Mouse (Mus musculus): ENCODE measurements at regions not wholly inside any gene's neighbourhood (a gene's known extent, or its start where the extent isn't known, plus 50 kb on each side); places are given as distances from the start of the nearest gene placed in this dataset.

DNA sequence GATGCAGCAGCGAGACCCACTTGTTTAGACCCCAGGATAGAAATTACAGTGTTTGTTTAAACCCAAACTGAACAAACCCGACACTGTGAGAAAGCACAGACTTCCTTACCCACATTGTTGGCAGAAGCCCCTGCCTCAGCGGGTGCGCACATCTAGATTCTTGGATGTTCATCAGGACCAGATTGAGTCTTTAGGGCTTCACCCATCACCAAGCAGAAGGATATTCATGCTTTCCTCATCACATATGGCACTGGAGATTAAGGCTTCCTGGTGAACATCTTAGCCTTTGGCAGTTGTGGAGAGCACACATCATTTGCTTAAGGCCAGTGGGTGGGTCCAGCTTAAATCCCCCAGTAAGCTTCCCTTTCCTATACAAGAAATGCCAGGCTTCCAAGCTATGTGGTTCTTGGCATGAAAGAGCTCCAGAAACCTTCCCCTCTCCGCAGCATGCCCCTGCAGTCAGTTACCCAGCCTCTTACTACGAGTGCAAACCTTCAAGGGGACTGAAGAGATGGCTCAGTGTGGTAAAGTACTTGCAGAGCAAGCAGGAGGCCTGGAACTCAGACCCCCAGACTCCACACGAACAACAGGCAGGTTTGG lies 367.9 kb downstream of the Pbx1 start:
- H3K27me3 ChIP-seq (replicated peaks): no peaks in the 10 kb centered on the region
- no peak overlapping the region for H3K27ac ChIP-seq (replicated peaks)
- H3K4me1 ChIP-seq: peaks cover 17% of the 10 kb centered on the region; the same call in 1 of the 2 replicates
- H3K9me3 ChIP-seq (replicated peaks): no peaks in the 10 kb centered on the region
- no peak overlapping the region for H3K9ac ChIP-seq (replicated peaks)
- no peak overlapping the region for H3K4me3 ChIP-seq (replicated peaks)
- H3K4me2 ChIP-seq: no peak overlapping the region
- no peak for ATAC-seq (ENCODE audit: low FRiP score)
- WGBS: 73% methylated on average over 7 of the region's 7 CpGs
- no peaks in the 10 kb centered on the region for H3K36me3 ChIP-seq

DNA sequence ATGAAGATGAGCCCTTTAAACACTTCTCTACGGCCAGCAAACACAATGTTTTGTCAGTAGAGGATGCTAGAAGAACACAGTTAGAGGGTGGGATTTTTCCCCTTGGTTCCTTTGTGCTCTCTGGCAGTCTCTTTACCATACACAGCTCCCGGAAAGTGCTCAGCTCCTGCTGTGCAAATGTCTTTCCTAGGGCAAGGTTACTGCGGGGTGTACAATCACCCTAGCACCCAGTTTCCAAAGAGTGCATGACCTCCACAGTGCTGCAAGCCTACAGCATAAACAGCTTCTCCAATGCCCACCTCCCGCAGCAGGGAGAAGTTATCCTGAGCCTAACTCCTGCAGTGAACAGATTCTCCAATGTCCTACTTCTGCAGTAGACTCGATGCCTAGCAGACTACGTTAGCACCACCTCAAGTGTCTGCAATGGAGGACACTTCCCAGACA lies 366.4 kb downstream of the Pbx1 start:
- no peak overlapping the region for H3K9ac ChIP-seq (replicated peaks)
- ATAC-seq (ENCODE audit: low FRiP score): no peak
- no peak overlapping the region; the same call in 1 of the 2 replicates for H3K27ac ChIP-seq (replicated peaks)

DNA sequence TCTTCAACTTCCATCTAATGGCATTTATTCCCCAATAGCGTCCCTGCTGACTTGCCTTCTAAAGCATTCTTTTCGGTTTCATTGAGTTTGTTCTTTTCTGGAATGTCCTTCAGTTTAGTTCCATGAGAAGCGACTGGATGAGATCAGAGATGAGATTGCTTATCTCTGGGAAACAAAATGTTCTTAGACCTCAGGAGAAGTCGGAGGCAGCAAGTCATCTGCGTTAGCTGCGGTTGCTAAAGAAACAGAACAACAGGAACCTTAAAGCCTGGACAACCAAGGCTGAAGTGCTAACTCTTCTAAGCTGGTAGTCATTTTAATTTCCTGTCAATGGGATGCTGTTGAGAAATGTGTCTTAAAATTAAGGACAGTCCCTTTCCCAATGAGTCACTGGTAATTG lies 365.3 kb downstream of the Pbx1 start:
- H3K4me2 ChIP-seq: no peak overlapping the region

More for the DNA sequence above, 366.4 kb downstream of the Pbx1 start:
- no peaks in the 10 kb centered on the region for H3K27me3 ChIP-seq (replicated peaks)
- H3K4me1 ChIP-seq: peaks cover 17% of the 10 kb centered on the region; the same call in 1 of the 2 replicates
- 38% methylated on average over 6 of the region's 6 CpGs for WGBS
- no peak overlapping the region for H3K4me2 ChIP-seq
- H3K4me3 ChIP-seq (replicated peaks): no peak overlapping the region
- no peaks in the 10 kb centered on the region for H3K36me3 ChIP-seq
- H3K9me3 ChIP-seq (replicated peaks): no peaks in the 10 kb centered on the region

DNA sequence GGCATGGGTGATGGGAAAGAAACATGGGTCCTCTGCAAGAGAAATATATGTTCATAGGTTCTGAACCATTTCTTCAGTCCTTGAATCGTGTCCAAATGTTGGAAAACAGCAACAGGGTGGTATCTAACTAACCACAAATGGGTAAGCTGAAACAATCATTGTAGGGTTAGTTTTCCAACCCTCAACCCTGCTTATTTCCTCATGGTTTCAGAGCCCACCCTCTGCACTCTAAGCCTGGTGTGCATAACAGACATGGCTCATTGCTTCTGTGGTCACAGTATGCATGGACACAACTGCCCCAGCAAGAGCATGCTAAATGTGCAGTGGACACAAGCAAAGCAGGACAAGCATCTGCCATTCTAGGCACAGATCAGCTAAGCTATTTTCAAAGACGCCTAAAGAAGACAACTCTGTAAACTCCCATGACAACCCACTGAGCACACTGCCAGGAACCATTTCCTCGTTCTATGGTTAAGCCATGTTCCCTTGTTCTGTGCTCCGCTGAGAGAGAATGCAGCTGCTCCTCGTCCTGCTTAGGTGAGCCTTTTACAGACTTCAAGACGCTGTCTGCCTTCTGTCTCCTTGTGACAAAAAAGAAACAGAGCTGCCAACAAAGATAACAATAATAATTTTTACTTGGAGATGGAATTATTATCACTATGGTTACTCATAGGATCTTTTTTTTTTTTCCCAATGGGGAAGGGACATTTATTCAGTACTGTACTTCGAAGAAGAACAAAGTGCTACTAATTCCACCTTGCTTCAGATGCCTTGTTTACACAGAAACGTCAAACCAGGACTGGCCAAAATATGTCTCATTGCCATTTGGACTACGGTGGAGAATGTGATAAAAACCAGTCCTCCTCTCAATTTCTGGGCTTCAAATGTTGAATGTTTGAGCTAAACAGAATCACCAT lies 363.8 kb downstream of the Pbx1 start:
- H3K4me3 ChIP-seq (replicated peaks): no peak overlapping the region
- H3K9me3 ChIP-seq (replicated peaks): no peaks in the 10 kb centered on the region
- H3K27ac ChIP-seq (replicated peaks): no peak overlapping the region
- H3K36me3 ChIP-seq: no peaks in the 10 kb centered on the region
- no peak overlapping the region for H3K4me2 ChIP-seq
- WGBS: 78% methylated on average over 9 of the region's 9 CpGs
- no peak overlapping the region for H3K9ac ChIP-seq (replicated peaks)
- peaks cover 27% of the 10 kb centered on the region for H3K4me1 ChIP-seq
- H3K27me3 ChIP-seq (replicated peaks): no peaks in the 10 kb centered on the region
- no peak for ATAC-seq (ENCODE audit: low FRiP score)

More for the DNA sequence above, 365.3 kb downstream of the Pbx1 start:
- WGBS: 57% methylated on average over 6 of the region's 6 CpGs
- H3K36me3 ChIP-seq: no peaks in the 10 kb centered on the region
- H3K27me3 ChIP-seq (replicated peaks): no peaks in the 10 kb centered on the region
- H3K27ac ChIP-seq (replicated peaks): peak overlapping the region; percentile 7; the same call in 1 of the 2 replicates
- H3K9me3 ChIP-seq (replicated peaks): no peaks in the 10 kb centered on the region
- H3K4me1 ChIP-seq: peaks cover 20% of the 10 kb centered on the region
- no peak for ATAC-seq (ENCODE audit: low FRiP score)
- no peak overlapping the region for H3K9ac ChIP-seq (replicated peaks)
- H3K4me3 ChIP-seq (replicated peaks): no peak overlapping the region

DNA sequence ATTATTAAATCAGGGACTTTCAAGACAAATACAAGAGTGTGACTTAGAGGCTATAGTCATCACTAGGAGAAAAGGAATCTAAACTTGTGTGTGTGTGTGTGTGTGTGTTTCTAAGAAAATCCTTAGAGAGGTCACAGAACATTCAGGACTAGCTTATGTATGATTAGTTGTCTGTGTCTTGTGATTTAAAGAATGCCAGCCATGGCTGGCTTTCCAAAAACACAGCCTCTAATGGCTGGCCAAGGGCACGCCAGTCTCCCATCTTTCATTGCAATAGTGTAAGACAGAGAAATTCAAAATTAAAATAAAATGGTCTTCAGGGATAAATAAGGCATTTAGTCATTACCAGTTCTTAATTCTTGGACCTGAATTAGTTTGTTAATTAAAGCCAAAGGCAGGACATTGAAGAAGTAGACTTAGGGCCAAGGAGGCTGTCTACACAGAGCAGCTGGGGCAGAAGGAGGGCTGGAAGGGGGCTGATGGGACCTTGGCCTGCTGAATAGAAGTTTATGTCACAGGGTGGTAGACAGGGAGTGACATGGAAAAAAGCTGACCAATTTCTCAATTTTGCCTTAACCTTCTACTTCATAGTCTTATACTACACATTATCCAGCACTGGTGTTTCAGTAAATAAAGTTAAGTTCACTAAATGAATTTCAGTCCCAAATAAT lies 363.0 kb downstream of the Pbx1 start:
- WGBS: 80% methylated on average over 1 of the region's 1 CpGs

More for the DNA sequence above, 363.0 kb downstream of the Pbx1 start:
- no peak overlapping the region for H3K4me3 ChIP-seq (replicated peaks)
- H3K27me3 ChIP-seq (replicated peaks): no peaks in the 10 kb centered on the region
- H3K4me2 ChIP-seq: no peak overlapping the region
- ATAC-seq (ENCODE audit: low FRiP score): no peak
- H3K9ac ChIP-seq (replicated peaks): no peak overlapping the region
- H3K4me1 ChIP-seq: peaks cover 27% of the 10 kb centered on the region
- H3K9me3 ChIP-seq (replicated peaks): no peaks in the 10 kb centered on the region
- H3K27ac ChIP-seq (replicated peaks): no peak overlapping the region
- no peaks in the 10 kb centered on the region for H3K36me3 ChIP-seq
